Mouse (Mus musculus) kidney, postnatal 10 days (tissue): Measurements from ENCODE around the gene Ms4a4c.
"Not testable (repeated sequence)": the region's sequence is repeated elsewhere in the genome, so short reads cannot be mapped to it uniquely, and the experiment has no call there.

ENCODE experiments used
- DNase-seq: peaks from one replicate; pipeline ENCODE4 v3.0.0; 2021; ENCODE audit warnings: mixed read lengths

Gene Ms4a4c

GRCm38 (mm10) chr19:11466471-11466870 lies 61.9 kb downstream of the Ms4a4c start:
- DNase-seq = no peak

- not testable (repeated sequence) for DNase-seq
Measured at GRCm38 (mm10) chr19:11468361-11468760, 63.8 kb downstream of the Ms4a4c start.

- not testable (repeated sequence) for DNase-seq
Measured at GRCm38 (mm10) chr19:11469215-11469614, 64.6 kb downstream of the Ms4a4c start, which contains the start of gene Ms4a6c. Gene Ms4a6c, plus strand, starts transcription at chr19:11469366.
